Mouse (Mus musculus) heart, adult 2 months (tissue): Measurements from ENCODE around the gene Psapl1.
"Not testable (repeated sequence)": the region's sequence is repeated elsewhere in the genome, so short reads cannot be mapped to it uniquely, and the experiment has no call there.

Experiments
- CTCF ChIP-seq: fragments of 200-600 bp; IDR thresholded peaks from 2 replicates; pipeline ENCODE4 v1.8.1; 2022; ENCODE audit warnings: antibody characterized with exemption, mild to moderate bottlenecking, moderate library complexity
- POLR2A ChIP-seq: fragments of 200-500 bp; IDR thresholded peaks from 2 replicates; pipeline ENCODE4 v1.6.1; 2011; ENCODE audit warnings: mild to moderate bottlenecking, low read depth, low read length, control low read depth; ENCODE audit not compliant: insufficient read depth

DNA sequence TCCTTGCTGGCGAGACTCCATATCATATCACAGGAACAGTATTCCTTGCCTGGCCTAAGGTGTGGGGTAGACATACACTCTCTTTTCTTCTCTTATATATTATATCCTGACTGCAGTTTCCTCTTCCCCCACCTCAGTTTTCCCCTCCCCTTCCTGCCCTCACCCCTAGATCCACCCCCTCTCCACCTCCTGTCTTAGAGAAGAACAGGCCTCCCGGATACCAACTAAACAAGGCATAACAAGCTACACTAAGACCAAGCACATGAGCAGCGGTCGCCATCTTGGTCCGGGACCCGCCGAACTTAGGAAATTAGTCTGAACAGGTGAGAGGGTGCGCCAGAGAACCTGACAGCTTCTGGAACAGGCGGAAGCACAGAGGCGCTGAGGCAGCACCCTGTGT lies 33.7 kb downstream of the Psapl1 start:
- TF ChIP-seq CTCF, POLR2A: not testable (repeated sequence)
